Mouse (Mus musculus): ENCODE data around the gene Slc26a11. TPM values are rescaled to one million over a fixed set of nuclear protein-coding genes. Genes with fewer than 3 reads are reported as not detected.
"Not testable (repeated sequence)": the region's sequence is repeated elsewhere in the genome, so short reads cannot be mapped to it uniquely, and the experiment has no call there.

Slc26a11 gene
- total RNA-seq, 2 experiments from 2014 or later, result 5.8 to 6.1 TPM

GRCm38 (mm10) chr11:119359089-119359488 is 3.7 kb downstream of the Slc26a11 start:
- DNase-seq (ENCODE audit: low spot score in 2 of 2), result no peak

- DNase-seq (ENCODE audit: low spot score in 2 of 2), result no peak
Observed at GRCm38 (mm10) chr11:119362769-119363533, 7.6 kb downstream of the Slc26a11 start.

- DNase-seq (ENCODE audit: low spot score in 2 of 2), result peak; percentile 39 to 73
Observed at GRCm38 (mm10) chr11:119363534-119364145, 8.3 kb downstream of the Slc26a11 start.

- no peak for DNase-seq (ENCODE audit: low spot score in 2 of 2)
Observed at GRCm38 (mm10) chr11:119375425-119375824, 20.1 kb downstream of the Slc26a11 start.

GRCm38 (mm10) chr11:119377326-119377725 is 22.0 kb downstream of the Slc26a11 start:
- DNase-seq (ENCODE audit: low spot score in 2 of 2), result no peak

GRCm38 (mm10) chr11:119378551-119378950 is 23.2 kb downstream of the Slc26a11 start:
- DNase-seq (ENCODE audit: low spot score in 2 of 2), result no peak

- no peak for DNase-seq (ENCODE audit: low spot score in 2 of 2)
Observed at GRCm38 (mm10) chr11:119381631-119382337, 26.4 kb downstream of the Slc26a11 start.

- DNase-seq (ENCODE audit: low spot score in 2 of 2), result no peak
Observed at GRCm38 (mm10) chr11:119382338-119382850, 27.0 kb downstream of the Slc26a11 start.

GRCm38 (mm10) chr11:119384904-119385303 is 29.5 kb downstream of the Slc26a11 start:
- DNase-seq (ENCODE audit: low spot score in 2 of 2), result no peak

GRCm38 (mm10) chr11:119386306-119386705 is 30.9 kb downstream of the Slc26a11 start:
- DNase-seq (ENCODE audit: low spot score in 2 of 2), result no peak

GRCm38 (mm10) chr11:119387273-119387672 is 31.9 kb downstream of the Slc26a11 start:
- not testable (repeated sequence) for DNase-seq (ENCODE audit: low spot score in 2 of 2)

- peak; percentile 19 to 45 for DNase-seq (ENCODE audit: low spot score in 2 of 2)
Observed at GRCm38 (mm10) chr11:119389851-119390270, 34.5 kb downstream of the Slc26a11 start.

GRCm38 (mm10) chr11:119390271-119391231 is 35.2 kb downstream of the Slc26a11 start:
- DNase-seq (ENCODE audit: low spot score in 2 of 2), result peak; percentile 6 to 42

GRCm38 (mm10) chr11:119391386-119392000 is 36.1 kb downstream of the Slc26a11 start:
- DNase-seq (ENCODE audit: low spot score in 2 of 2), result no peak

GRCm38 (mm10) chr11:119392001-119392614 is 36.8 kb downstream of the Slc26a11 start:
- no peak for DNase-seq (ENCODE audit: low spot score in 2 of 2)

- DNase-seq (ENCODE audit: low spot score in 2 of 2), result peak in 1 of 2 experiments; percentile 12
Observed at GRCm38 (mm10) chr11:119392800-119393482, 37.6 kb downstream of the Slc26a11 start, which contains the start of gene Rnf213. Gene Rnf213 (plus strand): TSS chr11:119393100.

- DNase-seq (ENCODE audit: low spot score in 2 of 2), result no peak
Observed at GRCm38 (mm10) chr11:119393483-119393804, 38.1 kb downstream of the Slc26a11 start.

GRCm38 (mm10) chr11:119394210-119394609 is 38.9 kb downstream of the Slc26a11 start:
- DNase-seq (ENCODE audit: low spot score in 2 of 2), result no peak

- no peak for DNase-seq (ENCODE audit: low spot score in 2 of 2)
Observed at GRCm38 (mm10) chr11:119395394-119395793, 40.0 kb downstream of the Slc26a11 start.

All from layer of hippocampus, adult 18-20 months (tissue).